Mouse (Mus musculus) neural tube, embryonic 13.5 days (tissue): ENCODE results near the gene Tprg. TPM values are rescaled to one million over a fixed set of nuclear protein-coding genes. Genes with fewer than 3 reads are reported as not detected.

ENCODE experiments used
- ATAC-seq: fragments of 200-750 bp; cut with Nextera tagmentation; 2 replicates; pipeline ENCODE4 v1.8.0; 2017; ENCODE audit warnings: low read depth, mild to moderate bottlenecking, moderate TSS enrichment, moderate library complexity
- H3K27ac ChIP-seq: fragments of 300-500 bp; sonication (generic); replicated peaks from 2 replicates; pipeline ENCODE4 v1.5.1; 2015; ENCODE audit warnings: moderate library complexity, mild to moderate bottlenecking, inconsistent platforms
- H3K27me3 ChIP-seq: fragments of 300-500 bp; sonication (generic); 2 replicates; pipeline ENCODE4 v1.6.1; 2015; ENCODE audit warnings: mild to moderate bottlenecking, inconsistent platforms
- H3K36me3 ChIP-seq: fragments of 300-500 bp; sonication (generic); 2 replicates; pipeline ENCODE4 v1.6.1; 2015; ENCODE audit warnings: mild to moderate bottlenecking, inconsistent platforms
- H3K4me1 ChIP-seq: fragments of 300-500 bp; sonication (generic); replicated peaks from 2 replicates; pipeline ENCODE4 v1.6.1; 2015; ENCODE audit warnings: inconsistent platforms
- H3K4me2 ChIP-seq: fragments of 300-500 bp; sonication (generic); 2 replicates; pipeline ENCODE4 v1.6.1; 2015; ENCODE audit warnings: inconsistent platforms, mild to moderate bottlenecking, moderate library complexity
- H3K4me3 ChIP-seq: fragments of 300-500 bp; sonication (generic); 2 replicates; pipeline ENCODE4 v1.5.1; 2015; ENCODE audit warnings: mild to moderate bottlenecking, inconsistent platforms
- H3K9ac ChIP-seq: fragments of 300-500 bp; sonication (generic); 2 replicates; pipeline ENCODE4 v1.6.1; 2015; ENCODE audit warnings: moderate library complexity, mild to moderate bottlenecking, inconsistent platforms
- H3K9me3 ChIP-seq: fragments of 300-500 bp; sonication (generic); 2 replicates; pipeline ENCODE4 v1.6.1; 2016; ENCODE audit warnings: inconsistent platforms
- WGBS: fragments of 180-500 bp; shearing (Covaris S2); methylation state at CpG from one replicate; pipeline ENCODE4 v1.1.7; 2015; 5-methylcytosine and 5-hydroxymethylcytosine counted together
- polyA plus RNA-seq: library from polyadenylated mRNA; unstranded; fragments of >200 nt; fragmentation: Nextera tagmentation; extraction: Ambion mirVana; gene quantifications from 2 replicates; pipeline ENCODE4 v1.2.1, GENCODE M21; 2015

Gene Tprg
- polyA plus RNA-seq: not detected in 2 replicates

- H3K4me3 ChIP-seq: no peak within 1 kb of the TSS
- no peaks in the 10 kb centered on the region for H3K4me1 ChIP-seq
- H3K9me3 ChIP-seq: no peaks in the 10 kb centered on the region
- 91% methylated on average over 5 of the region's 5 CpGs for WGBS
- no peak within 1 kb of the TSS for H3K4me2 ChIP-seq
- no peak within 1 kb of the TSS for H3K9ac ChIP-seq
- no peak for ATAC-seq
- no peak within 1 kb of the TSS for H3K27ac ChIP-seq
- no peaks in the 10 kb centered on the region for H3K36me3 ChIP-seq
- no peaks in the 10 kb centered on the region for H3K27me3 ChIP-seq
Observed at GRCm38 (mm10) chr16:25286517-25286916, at the start of gene Tprg. Tprg (plus strand) TSS chr16:25286817.

GRCm38 (mm10) chr16:25238274-25239050 is 48.2 kb upstream of the Tprg start:
- no peak for ATAC-seq
- Histone ChIP-seq H3K4me3 (no peak overlapping the region), H3K27me3 (no peaks in the 10 kb centered on the region), H3K4me2 (no peak overlapping the region), H3K27ac (no peak overlapping the region), H3K4me1 (0 out of 2 replicates have a peak, but pooled peaks cover 3% of the 10 kb centered on the region), H3K9ac (no peak overlapping the region), H3K36me3 (no peaks in the 10 kb centered on the region), H3K9me3 (no peaks in the 10 kb centered on the region)
- 81% methylated on average over 11 of the region's 11 CpGs for WGBS

GRCm38 (mm10) chr16:25248889-25249288 is 37.7 kb upstream of the Tprg start:
- no peak overlapping the region for H3K27ac ChIP-seq
- no peaks in the 10 kb centered on the region for H3K27me3 ChIP-seq
- no peak overlapping the region for H3K4me3 ChIP-seq
- ATAC-seq: no peak
- no peak overlapping the region for H3K4me2 ChIP-seq
- 88% methylated on average over 6 of the region's 6 CpGs for WGBS
- no peak overlapping the region for H3K9ac ChIP-seq
- no peaks in the 10 kb centered on the region for H3K36me3 ChIP-seq
- H3K9me3 ChIP-seq: no peaks in the 10 kb centered on the region
- no peaks in the 10 kb centered on the region for H3K4me1 ChIP-seq

- no peaks in the 10 kb centered on the region for H3K36me3 ChIP-seq
- H3K27ac ChIP-seq: no peak overlapping the region
- H3K4me3 ChIP-seq: no peak overlapping the region
- no peaks in the 10 kb centered on the region for H3K9me3 ChIP-seq
- no peak overlapping the region for H3K4me2 ChIP-seq
- H3K27me3 ChIP-seq: no peaks in the 10 kb centered on the region
- 88% methylated on average over 6 of the region's 6 CpGs for WGBS
- H3K4me1 ChIP-seq: 0 out of 2 replicates have a peak, but pooled peaks cover 8% of the 10 kb centered on the region
- H3K9ac ChIP-seq: no peak overlapping the region
- ATAC-seq: no peak
Observed at GRCm38 (mm10) chr16:25250129-25250749, 36.4 kb upstream of the Tprg start.

GRCm38 (mm10) chr16:25251080-25251479 is 35.5 kb upstream of the Tprg start:
- no peak for ATAC-seq
- Histone ChIP-seq H3K4me2 (no peak overlapping the region), H3K27ac (no peak overlapping the region), H3K36me3 (no peaks in the 10 kb centered on the region), H3K9ac (no peak overlapping the region), H3K4me3 (no peak overlapping the region), H3K9me3 (no peaks in the 10 kb centered on the region), H3K4me1 (0 out of 2 replicates have a peak, but pooled peaks cover 8% of the 10 kb centered on the region), H3K27me3 (no peaks in the 10 kb centered on the region)
- 89% methylated on average over 9 of the region's 9 CpGs for WGBS

GRCm38 (mm10) chr16:25254646-25255045 is 32.0 kb upstream of the Tprg start:
- Histone ChIP-seq H3K36me3 (no peaks in the 10 kb centered on the region), H3K9ac (no peak overlapping the region), H3K9me3 (no peaks in the 10 kb centered on the region), H3K4me3 (no peak overlapping the region), H3K4me2 (no peak overlapping the region), H3K4me1 (0 out of 2 replicates have a peak, but pooled peaks cover 8% of the 10 kb centered on the region), H3K27me3 (no peaks in the 10 kb centered on the region), H3K27ac (no peak overlapping the region)
- WGBS: 82% methylated on average over 6 of the region's 6 CpGs
- ATAC-seq: no peak

GRCm38 (mm10) chr16:25255186-25255585 is 31.4 kb upstream of the Tprg start:
- Histone ChIP-seq H3K27me3 (no peaks in the 10 kb centered on the region), H3K27ac (no peak overlapping the region), H3K4me1 (0 out of 2 replicates have a peak, but pooled peaks cover 8% of the 10 kb centered on the region), H3K4me3 (no peak overlapping the region), H3K9ac (no peak overlapping the region), H3K4me2 (no peak overlapping the region), H3K36me3 (no peaks in the 10 kb centered on the region), H3K9me3 (no peaks in the 10 kb centered on the region)
- ATAC-seq: peak; percentile 61; the same call in 1 of the 2 replicates
- WGBS: 81% methylated on average over 11 of the region's 11 CpGs

- Histone ChIP-seq H3K27ac (no peak overlapping the region), H3K27me3 (no peaks in the 10 kb centered on the region), H3K9me3 (no peaks in the 10 kb centered on the region), H3K36me3 (no peaks in the 10 kb centered on the region), H3K4me1 (0 out of 2 replicates have a peak, but pooled peaks cover 8% of the 10 kb centered on the region), H3K4me2 (no peak overlapping the region), H3K4me3 (no peak overlapping the region), H3K9ac (no peak overlapping the region)
- WGBS: 77% methylated on average over 8 of the region's 8 CpGs
- ATAC-seq: peak; percentile 63; the same call in 1 of the 2 replicates
Observed at GRCm38 (mm10) chr16:25255603-25256260, 30.9 kb upstream of the Tprg start.

GRCm38 (mm10) chr16:25262306-25262705 is 24.3 kb upstream of the Tprg start:
- H3K9me3 ChIP-seq: no peaks in the 10 kb centered on the region
- no peaks in the 10 kb centered on the region for H3K27me3 ChIP-seq
- no peak for ATAC-seq
- 89% methylated on average over 5 of the region's 5 CpGs for WGBS
- no peak overlapping the region for H3K4me3 ChIP-seq
- H3K36me3 ChIP-seq: no peaks in the 10 kb centered on the region
- H3K4me2 ChIP-seq: no peak overlapping the region
- no peak overlapping the region for H3K9ac ChIP-seq
- H3K27ac ChIP-seq: no peak overlapping the region
- H3K4me1 ChIP-seq: 0 out of 2 replicates have a peak, but pooled peaks cover 4% of the 10 kb centered on the region

GRCm38 (mm10) chr16:25262965-25263364 is 23.7 kb upstream of the Tprg start:
- H3K9ac ChIP-seq: no peak overlapping the region
- H3K36me3 ChIP-seq: no peaks in the 10 kb centered on the region
- H3K4me3 ChIP-seq: no peak overlapping the region
- WGBS: 76% methylated on average over 4 of the region's 4 CpGs
- H3K4me2 ChIP-seq: no peak overlapping the region
- H3K27ac ChIP-seq: no peak overlapping the region
- H3K9me3 ChIP-seq: no peaks in the 10 kb centered on the region
- H3K4me1 ChIP-seq: 0 out of 2 replicates have a peak, but pooled peaks cover 4% of the 10 kb centered on the region
- no peak for ATAC-seq
- H3K27me3 ChIP-seq: no peaks in the 10 kb centered on the region

- H3K27me3 ChIP-seq: no peaks in the 10 kb centered on the region
- 0 out of 2 replicates have a peak, but pooled peaks cover 4% of the 10 kb centered on the region for H3K4me1 ChIP-seq
- WGBS: 41% methylated on average over 9 of the region's 9 CpGs
- H3K4me2 ChIP-seq: no peak overlapping the region
- ATAC-seq: peak; percentile 78
- no peaks in the 10 kb centered on the region for H3K9me3 ChIP-seq
- no peaks in the 10 kb centered on the region for H3K36me3 ChIP-seq
- H3K9ac ChIP-seq: no peak overlapping the region
- no peak overlapping the region for H3K4me3 ChIP-seq
- H3K27ac ChIP-seq: no peak overlapping the region
Observed at GRCm38 (mm10) chr16:25263520-25264149, 23.0 kb upstream of the Tprg start.
